Mouse (Mus musculus) heart, embryonic 16.5 days (tissue): Measurements from ENCODE around the gene Alb. TPM values are rescaled to one million over a fixed set of nuclear protein-coding genes. Genes with fewer than 3 reads are reported as not detected.

Experiments
- ATAC-seq: fragments of 200-750 bp; cut with Nextera tagmentation; replicated peaks from 2 replicates; pipeline ENCODE4 v1.8.0; 2017; ENCODE audit warnings: moderate number of reproducible peaks; ENCODE audit not compliant: insufficient read depth, low FRiP score; ENCODE audit errors: extremely low read depth
- H3K27ac ChIP-seq: fragments of 300-500 bp; sonication (generic); 2 replicates; pipeline ENCODE4 v1.5.1; 2014; ENCODE audit warnings: mild to moderate bottlenecking, low read length, control low read depth, moderate library complexity
- H3K27me3 ChIP-seq: fragments of 300-500 bp; sonication (generic); 2 replicates; pipeline ENCODE4 v1.6.1; 2014; ENCODE audit warnings: low read length, mixed read lengths; ENCODE audit not compliant: control insufficient read depth, insufficient read depth
- H3K36me3 ChIP-seq: fragments of 300-500 bp; sonication (generic); 2 replicates; pipeline ENCODE4 v1.6.1; 2014; ENCODE audit not compliant: control insufficient read depth, insufficient read depth
- H3K4me1 ChIP-seq: fragments of 300-500 bp; sonication (generic); 2 replicates; pipeline ENCODE4 v1.6.1; 2014; ENCODE audit warnings: low read length, mixed read lengths; ENCODE audit not compliant: control insufficient read depth, insufficient read depth
- H3K4me2 ChIP-seq: fragments of 300-500 bp; sonication (generic); 2 replicates; pipeline ENCODE4 v1.6.1; 2014; ENCODE audit warnings: low read depth, mild to moderate bottlenecking, control low read depth, low read length
- H3K4me3 ChIP-seq: fragments of 300-500 bp; sonication (generic); 2 replicates; pipeline ENCODE4 v1.5.1; 2014; ENCODE audit warnings: mild to moderate bottlenecking, control low read depth, low read length
- H3K9ac ChIP-seq: fragments of 300-500 bp; sonication (generic); 2 replicates; pipeline ENCODE4 v1.6.1; 2014; ENCODE audit warnings: low read length, control low read depth
- H3K9me3 ChIP-seq: fragments of 300-500 bp; sonication (generic); replicated peaks from 2 replicates; pipeline ENCODE4 v1.6.1; 2016; ENCODE audit warnings: low read length; ENCODE audit not compliant: control insufficient read depth
- WGBS: fragments of 180-500 bp; shearing (Covaris S2); extraction: QIAGEN DNeasy Blood & Tissue Kit; methylation state at CpG from one replicate; pipeline ENCODE4 v1.1.7; 2014; 5-methylcytosine and 5-hydroxymethylcytosine counted together
- polyA plus RNA-seq: library from polyadenylated mRNA; unstranded; fragments of >200 nt; fragmentation: Nextera tagmentation; extraction: Ambion mirVana; gene quantifications from 2 replicates; pipeline ENCODE4 v1.2.1, GENCODE M21; 2015

Alb gene
- 5.7 and 6.5 TPM in 2 replicates for polyA plus RNA-seq

GRCm38 (mm10) chr5:90460619-90461018, at the start of gene Alb:
Gene Alb, plus strand, starts transcription at chr5:90460897.
- no peak within 1 kb of the TSS for H3K4me2 ChIP-seq
- no peaks in the 10 kb centered on the region for H3K4me1 ChIP-seq
- 88% methylated on average over 8 of the region's 8 CpGs for WGBS
- no peaks in the 10 kb centered on the region for H3K9me3 ChIP-seq
- H3K36me3 ChIP-seq = no peaks in the 10 kb centered on the region
- no peak for ATAC-seq
- no peak within 1 kb of the TSS for H3K27ac ChIP-seq
- H3K4me3 ChIP-seq = no peak within 1 kb of the TSS
- H3K27me3 ChIP-seq = no peaks in the 10 kb centered on the region
- no peak within 1 kb of the TSS for H3K9ac ChIP-seq

GRCm38 (mm10) chr5:90414142-90414924, 46.4 kb upstream of the Alb start:
- Histone ChIP-seq H3K27me3 (no peaks in the 10 kb centered on the region), H3K9me3 (no peaks in the 10 kb centered on the region), H3K4me3 (no peak overlapping the region), H3K4me1 (no peaks in the 10 kb centered on the region), H3K36me3 (no peaks in the 10 kb centered on the region), H3K9ac (no peak overlapping the region), H3K27ac (no peak overlapping the region), H3K4me2 (no peak overlapping the region)
- 83% methylated on average over 8 of the region's 8 CpGs for WGBS
- no peak for ATAC-seq

GRCm38 (mm10) chr5:90414925-90415295, 45.8 kb upstream of the Alb start:
- ATAC-seq = no peak
- Histone ChIP-seq H3K4me3 (no peak overlapping the region), H3K9ac (no peak overlapping the region), H3K4me1 (no peaks in the 10 kb centered on the region), H3K9me3 (no peaks in the 10 kb centered on the region), H3K36me3 (no peaks in the 10 kb centered on the region), H3K4me2 (no peak overlapping the region), H3K27ac (no peak overlapping the region), H3K27me3 (no peaks in the 10 kb centered on the region)
- WGBS = 50% methylated on average over 6 of the region's 6 CpGs

GRCm38 (mm10) chr5:90424625-90425024, 36.1 kb upstream of the Alb start:
- Histone ChIP-seq H3K36me3 (no peaks in the 10 kb centered on the region), H3K9me3 (no peaks in the 10 kb centered on the region), H3K27me3 (no peaks in the 10 kb centered on the region), H3K9ac (no peak overlapping the region), H3K27ac (no peak overlapping the region), H3K4me1 (no peaks in the 10 kb centered on the region), H3K4me3 (no peak overlapping the region), H3K4me2 (no peak overlapping the region)
- no peak for ATAC-seq
- WGBS = 59% methylated on average over 5 of the region's 5 CpGs

GRCm38 (mm10) chr5:90425191-90425590, 35.5 kb upstream of the Alb start:
- no peak for ATAC-seq
- Histone ChIP-seq H3K27ac (no peak overlapping the region), H3K9me3 (no peaks in the 10 kb centered on the region), H3K4me1 (no peaks in the 10 kb centered on the region), H3K36me3 (no peaks in the 10 kb centered on the region), H3K4me2 (no peak overlapping the region), H3K9ac (no peak overlapping the region), H3K4me3 (no peak overlapping the region), H3K27me3 (no peaks in the 10 kb centered on the region)
- WGBS = 72% methylated on average over 3 of the region's 3 CpGs

- Histone ChIP-seq H3K4me1 (no peaks in the 10 kb centered on the region), H3K27me3 (no peaks in the 10 kb centered on the region), H3K4me2 (no peak overlapping the region), H3K9ac (no peak overlapping the region), H3K9me3 (no peaks in the 10 kb centered on the region), H3K4me3 (no peak overlapping the region), H3K36me3 (no peaks in the 10 kb centered on the region), H3K27ac (no peak overlapping the region)
- WGBS = 61% methylated on average over 9 of the region's 9 CpGs
- no peak for ATAC-seq
These were observed 29.6 kb upstream of the Alb start for GRCm38 (mm10) chr5:90431053-90431452.

- H3K4me1 ChIP-seq = no peaks in the 10 kb centered on the region
- WGBS = 74% methylated on average over 4 of the region's 4 CpGs
- no peak overlapping the region for H3K4me3 ChIP-seq
- no peak for ATAC-seq
- H3K36me3 ChIP-seq = no peaks in the 10 kb centered on the region
- no peaks in the 10 kb centered on the region for H3K9me3 ChIP-seq
- no peak overlapping the region for H3K9ac ChIP-seq
- H3K4me2 ChIP-seq = no peak overlapping the region
- H3K27me3 ChIP-seq = no peaks in the 10 kb centered on the region
- H3K27ac ChIP-seq = no peak overlapping the region
These were observed 21.5 kb upstream of the Alb start for GRCm38 (mm10) chr5:90439157-90439556.

GRCm38 (mm10) chr5:90447577-90447976, 13.1 kb upstream of the Alb start:
- no peak for ATAC-seq
- Histone ChIP-seq H3K4me3 (no peak overlapping the region), H3K27ac (no peak overlapping the region), H3K27me3 (no peaks in the 10 kb centered on the region), H3K4me2 (no peak overlapping the region), H3K9me3 (no peaks in the 10 kb centered on the region), H3K4me1 (no peaks in the 10 kb centered on the region), H3K36me3 (no peaks in the 10 kb centered on the region), H3K9ac (no peak overlapping the region)
- WGBS = 74% methylated on average over 3 of the region's 3 CpGs

- no peaks in the 10 kb centered on the region for H3K27me3 ChIP-seq
- H3K4me3 ChIP-seq = no peak overlapping the region
- ATAC-seq = no peak
- H3K9me3 ChIP-seq = no peaks in the 10 kb centered on the region
- no peaks in the 10 kb centered on the region for H3K36me3 ChIP-seq
- H3K4me1 ChIP-seq = no peaks in the 10 kb centered on the region
- H3K27ac ChIP-seq = no peak overlapping the region
- H3K9ac ChIP-seq = no peak overlapping the region
- H3K4me2 ChIP-seq = no peak overlapping the region
- 68% methylated on average over 5 of the region's 5 CpGs for WGBS
These were observed 10.7 kb upstream of the Alb start for GRCm38 (mm10) chr5:90449961-90450360.
